In genomic region chr5:134769181-134769580, GRCm38 (mm10) we compare ENCODE assay signal across 14 mouse cellular contexts. TPM values are rescaled to one million over a fixed set of nuclear protein-coding genes. Genes with fewer than 3 reads are reported as not detected.
DNase-seq lines count a peak whose midpoint lies in the region; ATAC-seq and TF ChIP-seq lines count a peak whose summit lies in the region.
"Had no signal": no experiment of that assay in that cellular context is flagged by ENCODE, and none has a peak within 500 bp of the region (broad histone marks: within the 10 kb centered on the region; RNA-seq: fewer than 3 reads in every experiment).

No protein-coding gene starts in this region.

- 31% methylated on average over 7 of the region's 7 CpGs for WGBS in lung, adult 2 months
- 44% methylated on average over 7 of the region's 7 CpGs for WGBS in stomach, postnatal 0 days

- H3K4me1 ChIP-seq in lung, adult 2 months (ENCODE audit: control insufficient read depth, insufficient read depth, low read length), result peaks cover 13% of the 10 kb centered on the region
- no peaks in the 10 kb centered on the region for H3K4me1 ChIP-seq in stomach, postnatal 0 days (replicated peaks; ENCODE audit: control insufficient read depth, insufficient read depth)
- H3K4me1 ChIP-seq: forebrain, embryonic 13.5 days; heart, embryonic 15.5 days had no signal

- H3K4me2 ChIP-seq in stomach, postnatal 0 days (replicated peaks; ENCODE audit: low read depth), result no peak overlapping the region
- H3K4me2 ChIP-seq: forebrain, embryonic 13.5 days; heart, embryonic 15.5 days; lung, embryonic 15.5 days had no signal

- no peak for TF ChIP-seq POLR2A in lung, adult 2 months (IDR thresholded peaks at IDR 0.05; ENCODE audit: borderline replicate concordance, extremely low read depth, low read depth, low read length)

- no peak overlapping the region for H3K4me3 ChIP-seq in lung, adult 2 months (replicated peaks; ENCODE audit: extremely low read depth, low read depth, low read length)
- no peak overlapping the region for H3K4me3 ChIP-seq in stomach, postnatal 0 days (ENCODE audit: low read depth, low read length)
- H3K4me3 ChIP-seq: forebrain, embryonic 13.5 days; heart, embryonic 15.5 days; lung, embryonic 15.5 days had no signal

- H3K9me3 ChIP-seq in stomach, postnatal 0 days (ENCODE audit: control insufficient read depth, low read length), result no peaks in the 10 kb centered on the region
- H3K9me3 ChIP-seq: forebrain, embryonic 13.5 days; heart, embryonic 15.5 days; lung, embryonic 15.5 days had no signal

- DNase-seq in heart, adult 11 months, result peak; percentile 96
- DNase-seq in heart, postnatal 10 days, result no peak
- DNase-seq in lung, adult 18-20 months, result peak; percentile 73 to 82
- DNase-seq in lung, adult 2 months, result no peak
- peak; percentile 55 for DNase-seq in lung, postnatal 14 days
- peak; percentile 57 for DNase-seq in stomach, postnatal 0 days (ENCODE audit: low spot score)
- DNase-seq in embryo, embryonic 11 days, result no peak
- DNase-seq: midbrain, embryonic 14.5 days; thymus, postnatal 14 days had no signal

- H3K9ac ChIP-seq in stomach, postnatal 0 days (ENCODE audit: low read length), result no peak overlapping the region
- H3K9ac ChIP-seq: forebrain, embryonic 13.5 days; heart, embryonic 15.5 days; lung, embryonic 15.5 days had no signal

- intact Hi-C loops in heart, postnatal 10 days (cut with DNase I), result no loop called here

- TF ChIP-seq EP300 in stomach, postnatal 0 days (optimal IDR thresholded peaks at IDR 0.05), result no peak

- no peaks in the 10 kb centered on the region for H3K36me3 ChIP-seq in stomach, postnatal 0 days (ENCODE audit: control insufficient read depth, insufficient read depth, low read length)
- H3K36me3 ChIP-seq: heart, embryonic 15.5 days; lung, embryonic 15.5 days had no signal

- H3K27ac ChIP-seq in stomach, postnatal 0 days (replicated peaks), result no peak overlapping the region
- H3K27ac ChIP-seq: forebrain, embryonic 13.5 days; heart, embryonic 15.5 days; lung, embryonic 15.5 days had no signal

- no peaks in the 10 kb centered on the region for H3K27me3 ChIP-seq in stomach, postnatal 0 days (ENCODE audit: control insufficient read depth, insufficient read depth, low read length)
- H3K27me3 ChIP-seq: forebrain, embryonic 13.5 days; heart, embryonic 15.5 days; lung, embryonic 15.5 days had no signal

- no peak for TF ChIP-seq CTCF in lung, adult 2 months (IDR thresholded peaks at IDR 0.05; ENCODE audit: insufficient read depth, low read length)
- TF ChIP-seq CTCF in stomach, postnatal 0 days (IDR thresholded peaks at IDR 0.05; ENCODE audit: low read depth), result no peak

- ATAC-seq in stomach, postnatal 0 days (ENCODE audit: low FRiP score, low TSS enrichment), result peak; percentile 74
- ATAC-seq in CD4-positive, CD25-positive, alpha-beta regulatory T cell, adult 4 months, result no peak
- ATAC-seq: forebrain, embryonic 13.5 days; hindbrain, embryonic 16.5 days had no signal

RNA-seq across cellular contexts. Expression of gene Eln, which starts 22.1 kb away (rescaled TPM):
- 100 to 1,000 TPM; 610 to 981 TPM for total RNA-seq in heart, postnatal 10 days (2021)
- polyA plus RNA-seq in lung, adult 2 months (2012; rRNA removed), result 311 and 510 TPM in 2 replicates
- 254 and 340 TPM in 2 replicates for polyA plus RNA-seq in stomach, postnatal 0 days (2015; fragmentation: Nextera tagmentation; extraction: Ambion mirVana)
- not detected for polyA plus RNA-seq in CD4-positive, CD25-positive, alpha-beta regulatory T cell, adult 4 months (2017; shearing (Covaris generic))

Comparison
In these comparisons a context has a peak if more than half of its experiments do, and no peak if none do; other contexts are left out.
1. DNase-seq: peak in heart, adult 11 months (single experiment), lung, adult 18-20 months (2 of 2), lung, postnatal 14 days (single experiment) and stomach, postnatal 0 days (single experiment); none in heart, postnatal 10 days (0 of 2), lung, adult 2 months (single experiment) and embryo, embryonic 11 days (single experiment).
2. RNA of gene Eln, which starts 22.1 kb away (polyA plus RNA-seq): 311 to 510 TPM in lung, adult 2 months and 254 to 340 TPM in stomach, postnatal 0 days; not detected in CD4-positive, CD25-positive, alpha-beta regulatory T cell, adult 4 months; every median in the first group is over 100 times any median in the second.